Mouse (Mus musculus) ZHBTc4 (cell line): ENCODE measurements around the gene Dda1.

Experiments
- DNase-seq: peaks from one replicate; pipeline ENCODE4 v3.0.0-alpha.2; 2011; ENCODE audit warnings: low read depth, low spot score

Gene Dda1

GRCm38 (mm10) chr8:71468001-71468400 is 998 bp upstream of the Dda1 start:
- no peak for DNase-seq

- DNase-seq = peak; percentile 71
Observed at GRCm38 (mm10) chr8:71469411-71469810, 412 bp downstream of the Dda1 start.

- DNase-seq = no peak
Observed at GRCm38 (mm10) chr8:71470146-71470912, 1.3 kb downstream of the Dda1 start.

GRCm38 (mm10) chr8:71470913-71471255 is 1.9 kb downstream of the Dda1 start:
- no peak for DNase-seq

GRCm38 (mm10) chr8:71471861-71472260 is 2.9 kb downstream of the Dda1 start:
- DNase-seq = no peak

- DNase-seq = no peak
Observed at GRCm38 (mm10) chr8:71472601-71473386, 3.8 kb downstream of the Dda1 start.

- no peak for DNase-seq
Observed at GRCm38 (mm10) chr8:71474344-71474743, 5.3 kb downstream of the Dda1 start.

GRCm38 (mm10) chr8:71474785-71475701 is 6.0 kb downstream of the Dda1 start:
- DNase-seq = no peak

GRCm38 (mm10) chr8:71475702-71476075 is 6.7 kb downstream of the Dda1 start:
- no peak for DNase-seq

- peak; percentile 89 for DNase-seq
Observed at GRCm38 (mm10) chr8:71476099-71476940, 7.3 kb downstream of the Dda1 start.

- peak; percentile 85 for DNase-seq
Observed at GRCm38 (mm10) chr8:71477196-71477845, 8.3 kb downstream of the Dda1 start.

GRCm38 (mm10) chr8:71478943-71479342 is 9.9 kb downstream of the Dda1 start:
- no peak for DNase-seq

GRCm38 (mm10) chr8:71483932-71484331 is 14.9 kb downstream of the Dda1 start:
- peak; percentile 96 for DNase-seq

GRCm38 (mm10) chr8:71484736-71485135 is 15.7 kb downstream of the Dda1 start:
- no peak for DNase-seq

GRCm38 (mm10) chr8:71485142-71486135 is 16.4 kb downstream of the Dda1 start, which contains the start of gene Ano8:
Ano8 (minus strand) TSS chr8:71485963.
- DNase-seq = peak; percentile 93

GRCm38 (mm10) chr8:71486136-71486529 is 17.1 kb downstream of the Dda1 start:
- DNase-seq = peak; percentile 46

GRCm38 (mm10) chr8:71487691-71488445 is 18.9 kb downstream of the Dda1 start, which contains the start of gene Gtpbp3:
Gtpbp3 (plus strand) TSS chr8:71488103.
- peak; percentile 77 for DNase-seq

- peak; percentile 97 for DNase-seq
Observed at GRCm38 (mm10) chr8:71488454-71488853, 19.5 kb downstream of the Dda1 start.
